Mouse (Mus musculus) heart, postnatal 25 days (tissue): ENCODE data around the gene Arrdc4. TPM values are rescaled to one million over a fixed set of nuclear protein-coding genes. Genes with fewer than 3 reads are reported as not detected.

Experiments
- DNase-seq: peaks from one replicate; pipeline ENCODE4 v3.0.0; 2022; ENCODE audit warnings: low spot score
- intact Hi-C: fragments of 180-260 bp; cut with DNase I; formaldehyde crosslinking; loops from one replicate; pipeline ENCODE4 v1.15.1; 2025
- total RNA-seq, 2 experiments: library from RNA; stranded (reverse); gene quantifications; 2 replicates each; pipeline ENCODE4 v1.2.3; 2021

The Arrdc4 gene
- total RNA-seq = 1 to 10 TPM; 8.7 to 10.0 TPM

GRCm38 (mm10) chr7:68748761-68749635, at the start of gene Arrdc4:
Arrdc4 (minus strand) TSS chr7:68749241.
- intact Hi-C loops = no loop called here
- peak; percentile 100 for DNase-seq

GRCm38 (mm10) chr7:68795578-68795977, 46.5 kb upstream of the Arrdc4 start:
- no peak for DNase-seq
- intact Hi-C loops = no loop called here

GRCm38 (mm10) chr7:68788711-68789110, 39.7 kb upstream of the Arrdc4 start:
- intact Hi-C loops = no loop called here
- DNase-seq = no peak

- intact Hi-C loops = no loop called here
- no peak for DNase-seq
Observed at GRCm38 (mm10) chr7:68771757-68772094, 22.7 kb upstream of the Arrdc4 start.

GRCm38 (mm10) chr7:68770894-68771756, 22.1 kb upstream of the Arrdc4 start:
- intact Hi-C loops = no loop called here
- DNase-seq = no peak

- no peak for DNase-seq
- intact Hi-C loops = no loop called here
Observed at GRCm38 (mm10) chr7:68765926-68766325, 16.9 kb upstream of the Arrdc4 start.

GRCm38 (mm10) chr7:68759148-68759724, 10.2 kb upstream of the Arrdc4 start:
- DNase-seq = no peak
- intact Hi-C loops = no loop called here

- DNase-seq = no peak
- intact Hi-C loops = no loop called here
Observed at GRCm38 (mm10) chr7:68756656-68757204, 7.7 kb upstream of the Arrdc4 start.

GRCm38 (mm10) chr7:68749919-68750318, 878 bp upstream of the Arrdc4 start:
- no peak for DNase-seq
- intact Hi-C loops = loop anchor here (5.0 kb wide), 1 partner anchor 793 kb away; no protein-coding TSS in a partner anchor

- no peak for DNase-seq
- intact Hi-C loops = no loop called here
Observed at GRCm38 (mm10) chr7:68748361-68748760, 680 bp downstream of the Arrdc4 start.

- intact Hi-C loops = no loop called here
- no peak for DNase-seq
Observed at GRCm38 (mm10) chr7:68744616-68745015, 4.4 kb downstream of the Arrdc4 start.

- intact Hi-C loops = no loop called here
- DNase-seq = no peak
Observed at GRCm38 (mm10) chr7:68744206-68744605, 4.8 kb downstream of the Arrdc4 start.

GRCm38 (mm10) chr7:68740763-68741162, 8.3 kb downstream of the Arrdc4 start:
- intact Hi-C loops = no loop called here

GRCm38 (mm10) chr7:68738676-68739399, 10.2 kb downstream of the Arrdc4 start:
- intact Hi-C loops = no loop called here
- no peak for DNase-seq

More at GRCm38 (mm10) chr7:68740763-68741162, 8.3 kb downstream of the Arrdc4 start:
- DNase-seq = no peak

GRCm38 (mm10) chr7:68726380-68726779, 22.7 kb downstream of the Arrdc4 start:
- intact Hi-C loops = no loop called here

GRCm38 (mm10) chr7:68724711-68725110, 24.3 kb downstream of the Arrdc4 start:
- no peak for DNase-seq
- intact Hi-C loops = no loop called here

More at GRCm38 (mm10) chr7:68726380-68726779, 22.7 kb downstream of the Arrdc4 start:
- no peak for DNase-seq

- DNase-seq = no peak
- intact Hi-C loops = no loop called here
Observed at GRCm38 (mm10) chr7:68721520-68721919, 27.5 kb downstream of the Arrdc4 start.

GRCm38 (mm10) chr7:68717988-68718387, 31.1 kb downstream of the Arrdc4 start:
- intact Hi-C loops = loop anchor here (2.0 kb wide), 1 partner anchor 25 kb away; no protein-coding TSS in a partner anchor

GRCm38 (mm10) chr7:68717498-68717897, 31.5 kb downstream of the Arrdc4 start:
- no peak for DNase-seq
- intact Hi-C loops = loop anchor here (2.0 kb wide), 1 partner anchor 25 kb away; no protein-coding TSS in a partner anchor

More at GRCm38 (mm10) chr7:68717988-68718387, 31.1 kb downstream of the Arrdc4 start:
- DNase-seq = no peak
